Mouse (Mus musculus) heart, embryonic 11.5 days (tissue): ENCODE results near the gene Bsx. TPM values are rescaled to one million over a fixed set of nuclear protein-coding genes. Genes with fewer than 3 reads are reported as not detected.

Experiments
- ATAC-seq: fragments of 200-750 bp; cut with Nextera tagmentation; replicated peaks from 2 replicates; pipeline ENCODE4 v1.8.0; 2017; ENCODE audit warnings: moderate library complexity; ENCODE audit not compliant: insufficient number of reproducible peaks, low FRiP score, low TSS enrichment
- H3K27ac ChIP-seq: fragments of 300-500 bp; sonication (generic); 2 replicates; pipeline ENCODE4 v1.5.1; 2014; ENCODE audit warnings: mild to moderate bottlenecking, low read depth, low read length
- H3K27me3 ChIP-seq: fragments of 300-500 bp; sonication (generic); 2 replicates; pipeline ENCODE4 v1.6.1; 2014; ENCODE audit warnings: mild to moderate bottlenecking, low read length, mixed read lengths; ENCODE audit not compliant: control insufficient read depth, insufficient read depth
- H3K36me3 ChIP-seq: fragments of 300-500 bp; sonication (generic); 2 replicates; pipeline ENCODE4 v1.6.1; 2014; ENCODE audit warnings: mild to moderate bottlenecking, low read length, moderate library complexity, mixed read lengths; ENCODE audit not compliant: control insufficient read depth, insufficient read depth
- H3K4me1 ChIP-seq: fragments of 300-500 bp; sonication (generic); 2 replicates; pipeline ENCODE4 v1.6.1; 2014; ENCODE audit warnings: low read length; ENCODE audit not compliant: control insufficient read depth, insufficient read depth
- H3K4me2 ChIP-seq: fragments of 300-500 bp; sonication (generic); 2 replicates; pipeline ENCODE4 v1.6.1; 2014; ENCODE audit warnings: mild to moderate bottlenecking, moderate library complexity
- H3K4me3 ChIP-seq: fragments of 300-500 bp; sonication (generic); 2 replicates; pipeline ENCODE4 v1.5.1; 2014; ENCODE audit warnings: low read depth, low read length
- H3K9ac ChIP-seq: fragments of 300-500 bp; sonication (generic); 2 replicates; pipeline ENCODE4 v1.6.1; 2014; ENCODE audit warnings: mild to moderate bottlenecking, low read depth, low read length, moderate library complexity
- H3K9me3 ChIP-seq: fragments of 300-500 bp; sonication (generic); replicated peaks from 2 replicates; pipeline ENCODE4 v1.6.1; 2016; ENCODE audit warnings: low read length; ENCODE audit not compliant: control insufficient read depth
- WGBS: fragments of 180-500 bp; shearing (Covaris S2); extraction: QIAGEN DNeasy Blood & Tissue Kit; methylation state at CpG from one replicate; pipeline ENCODE4 v1.1.7; 2014; ENCODE audit not compliant: insufficient replicate concordance; 5-methylcytosine and 5-hydroxymethylcytosine counted together
- polyA plus RNA-seq: library from polyadenylated mRNA; unstranded; fragments of >200 nt; fragmentation: Nextera tagmentation; extraction: Ambion mirVana; gene quantifications from 2 replicates; pipeline ENCODE4 v1.2.1, GENCODE M21; 2014

Gene Bsx
- polyA plus RNA-seq, 1 experiment from 2014 or later: not detected

GRCm38 (mm10) chr9:40877146-40877880 is 3.4 kb downstream of the Bsx start:
- Histone ChIP-seq H3K4me3 (peak overlapping the region; percentile 26), H3K4me1 (peaks cover 6% of the 10 kb centered on the region; the same call in 1 of the 2 replicates), H3K9ac (no peak overlapping the region), H3K27ac (no peak overlapping the region), H3K4me2 (peak overlapping the region; percentile 57), H3K27me3 (peaks cover 97% of the 10 kb centered on the region), H3K9me3 (no peaks in the 10 kb centered on the region), H3K36me3 (no peaks in the 10 kb centered on the region)
- WGBS: 2% methylated on average over 42 of the region's 42 CpGs
- no peak for ATAC-seq

DNA sequence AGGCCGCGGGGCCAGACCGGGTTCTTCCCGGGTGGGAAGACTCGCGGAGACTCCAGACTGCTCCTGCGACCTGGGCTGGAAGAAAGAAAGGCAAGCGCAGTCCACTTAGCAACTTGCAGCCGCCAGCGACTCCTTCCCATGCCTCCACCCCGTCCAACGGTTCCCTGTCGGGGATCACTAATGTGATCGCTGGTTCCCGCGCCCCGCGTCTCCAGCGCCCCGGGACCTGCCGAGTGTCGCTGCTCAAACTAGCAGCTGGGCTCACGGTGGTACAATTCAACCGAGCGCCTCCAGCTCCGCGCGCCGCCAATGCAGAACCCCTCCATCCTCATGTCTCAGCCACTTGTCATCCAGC is 3.9 kb downstream of the Bsx start:
- Histone ChIP-seq H3K27ac (no peak overlapping the region), H3K4me3 (peak overlapping the region; percentile 26), H3K36me3 (no peaks in the 10 kb centered on the region), H3K9ac (no peak overlapping the region), H3K4me1 (peaks cover 6% of the 10 kb centered on the region; the same call in 1 of the 2 replicates), H3K4me2 (peak overlapping the region; percentile 57), H3K9me3 (no peaks in the 10 kb centered on the region), H3K27me3 (peaks cover 97% of the 10 kb centered on the region)
- no peak for ATAC-seq
- under 1% methylated on average over 29 of the region's 29 CpGs for WGBS

DNA sequence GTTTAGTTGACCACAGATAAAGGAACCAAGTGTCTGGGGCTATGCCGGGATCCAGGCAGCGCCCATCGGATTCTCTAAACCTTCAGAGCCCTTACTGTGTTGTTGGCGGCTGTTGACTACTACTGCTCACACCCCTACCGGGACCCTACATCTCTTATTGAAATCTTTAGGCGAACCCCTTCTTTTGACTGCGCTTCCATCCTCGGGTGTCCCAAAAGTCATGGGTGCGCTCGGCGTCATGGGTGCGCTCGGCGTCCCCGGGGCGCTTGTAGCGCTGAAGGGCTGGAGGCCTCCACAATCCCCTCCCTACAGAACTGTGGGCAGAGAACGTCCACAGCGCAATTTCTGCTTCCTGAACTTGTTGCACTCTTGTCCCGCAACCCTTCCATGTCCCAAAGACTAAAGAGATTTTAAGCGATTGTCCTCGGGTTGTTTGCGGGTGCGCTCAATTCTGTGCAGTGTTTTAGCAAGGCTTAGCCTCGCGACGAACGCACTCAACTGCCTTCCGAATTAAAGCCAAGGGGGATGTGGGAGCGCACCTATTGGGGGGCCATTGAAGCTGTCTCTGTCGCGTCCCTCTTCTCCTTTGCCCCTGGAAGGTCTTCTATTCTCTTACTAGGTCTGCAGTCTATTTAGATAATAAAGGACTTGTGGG is 4.5 kb downstream of the Bsx start:
- peak overlapping the region; percentile 57 for H3K4me2 ChIP-seq
- H3K36me3 ChIP-seq: no peaks in the 10 kb centered on the region
- no peak overlapping the region for H3K9ac ChIP-seq
- H3K27me3 ChIP-seq: peaks cover 96% of the 10 kb centered on the region
- no peaks in the 10 kb centered on the region for H3K9me3 ChIP-seq
- peaks cover 6% of the 10 kb centered on the region; the same call in 1 of the 2 replicates for H3K4me1 ChIP-seq
- no peak overlapping the region for H3K27ac ChIP-seq
- WGBS: under 1% methylated on average over 32 of the region's 32 CpGs
- no peak for ATAC-seq
- H3K4me3 ChIP-seq: peak overlapping the region; percentile 26; the same call in 1 of the 2 replicates

DNA sequence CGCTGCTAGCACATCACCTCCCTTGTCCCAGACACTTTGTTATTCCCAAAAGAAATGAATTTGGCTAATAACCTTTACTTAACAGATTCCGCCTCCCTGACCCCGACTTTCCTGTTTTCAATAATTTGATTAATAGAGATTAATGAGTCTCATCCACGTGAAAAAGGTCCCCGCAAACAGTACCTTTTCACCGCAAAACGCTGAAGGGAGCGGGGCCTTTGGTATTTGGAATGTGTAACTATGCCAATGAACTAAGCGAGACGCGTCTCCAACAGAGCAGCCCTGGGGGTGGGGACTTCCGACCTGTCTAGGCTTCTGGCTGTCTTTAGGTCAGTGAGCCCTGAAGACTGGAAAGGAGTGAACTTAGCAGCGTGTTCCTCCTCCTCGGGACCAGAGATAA is 5.1 kb downstream of the Bsx start:
- peaks cover 93% of the 10 kb centered on the region for H3K27me3 ChIP-seq
- no peaks in the 10 kb centered on the region for H3K9me3 ChIP-seq
- no peak for ATAC-seq
- H3K36me3 ChIP-seq: no peaks in the 10 kb centered on the region
- H3K4me2 ChIP-seq: no peak overlapping the region
- no peak overlapping the region for H3K9ac ChIP-seq
- WGBS: 1% methylated on average over 14 of the region's 14 CpGs
- H3K4me3 ChIP-seq: no peak overlapping the region
- no peak overlapping the region for H3K27ac ChIP-seq
- peaks cover 6% of the 10 kb centered on the region; the same call in 1 of the 2 replicates for H3K4me1 ChIP-seq

DNA sequence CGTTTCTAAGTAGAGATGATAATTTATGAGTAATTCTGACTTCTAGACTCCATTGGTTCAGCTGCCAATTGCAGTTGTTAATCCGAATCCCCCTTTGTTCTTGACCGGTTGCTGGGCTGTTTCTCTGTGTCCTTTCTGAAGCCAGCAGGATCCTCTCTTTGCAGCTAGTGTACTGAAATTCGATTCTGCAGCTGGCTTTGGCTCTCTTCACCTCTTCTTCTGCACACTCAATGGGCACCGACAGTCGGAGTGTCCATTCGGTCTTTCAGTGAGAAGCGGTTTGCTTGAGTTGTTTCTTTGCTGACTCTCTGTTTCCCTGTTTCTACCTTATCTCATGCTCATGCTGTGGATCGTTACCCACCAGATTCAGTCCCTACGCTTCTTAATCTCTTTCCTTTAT is 11.7 kb downstream of the Bsx start:
- no peak overlapping the region for H3K9ac ChIP-seq
- ATAC-seq: no peak
- no peaks in the 10 kb centered on the region for H3K36me3 ChIP-seq
- 46% methylated on average over 10 of the region's 10 CpGs for WGBS
- no peak overlapping the region for H3K27ac ChIP-seq
- H3K9me3 ChIP-seq: no peaks in the 10 kb centered on the region
- H3K4me3 ChIP-seq: no peak overlapping the region
- no peaks in the 10 kb centered on the region for H3K4me1 ChIP-seq
- peaks cover 57% of the 10 kb centered on the region for H3K27me3 ChIP-seq
- H3K4me2 ChIP-seq: no peak overlapping the region

DNA sequence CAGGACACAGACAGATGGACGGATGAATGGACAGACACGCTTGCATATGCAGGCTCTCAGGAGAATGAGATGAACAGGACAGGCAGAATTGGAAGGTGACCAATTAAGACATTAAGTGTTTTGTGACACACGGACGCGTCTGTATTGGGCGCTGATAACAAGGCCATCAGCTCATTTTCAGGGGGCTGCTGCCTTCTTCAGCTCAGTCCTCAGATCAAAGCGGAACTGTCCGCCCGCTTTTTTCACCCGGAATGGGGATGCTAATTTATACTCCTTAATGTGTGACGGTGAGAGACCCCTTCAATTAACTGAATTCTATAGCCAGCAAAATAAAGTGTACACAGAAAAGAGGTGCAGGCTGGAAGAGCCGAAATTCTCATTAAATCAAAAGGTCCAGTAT is 15.5 kb downstream of the Bsx start:
- H3K27ac ChIP-seq: no peak overlapping the region
- no peak overlapping the region for H3K4me2 ChIP-seq
- H3K4me3 ChIP-seq: no peak overlapping the region
- no peak overlapping the region for H3K9ac ChIP-seq
- WGBS: 44% methylated on average over 12 of the region's 12 CpGs
- H3K4me1 ChIP-seq: no peaks in the 10 kb centered on the region
- H3K36me3 ChIP-seq: no peaks in the 10 kb centered on the region
- peaks cover 30% of the 10 kb centered on the region for H3K27me3 ChIP-seq
- no peaks in the 10 kb centered on the region for H3K9me3 ChIP-seq
- ATAC-seq: no peak

DNA sequence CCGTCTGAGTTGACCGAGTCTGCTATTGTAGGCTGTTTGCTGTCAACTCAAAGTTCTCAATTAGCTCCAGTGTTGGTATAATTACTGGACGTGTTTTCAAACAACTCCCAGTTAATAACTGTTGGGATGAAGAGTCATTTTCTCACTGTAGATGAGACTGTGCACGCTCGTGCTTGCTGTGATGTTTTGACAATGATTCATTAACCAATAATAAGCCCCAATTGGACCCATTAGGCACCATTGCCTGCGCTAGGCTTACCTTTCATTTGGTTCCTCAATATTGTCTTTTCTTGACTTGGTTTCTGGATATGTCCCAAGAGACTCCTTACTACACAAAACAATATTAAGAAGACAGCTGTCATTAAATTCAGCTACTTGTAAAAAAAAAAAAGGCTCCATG is 18.5 kb downstream of the Bsx start:
- no peak for ATAC-seq
- Histone ChIP-seq H3K9me3 (no peaks in the 10 kb centered on the region), H3K4me3 (no peak overlapping the region), H3K4me1 (no peaks in the 10 kb centered on the region), H3K27me3 (peaks cover 14% of the 10 kb centered on the region; the same call in 1 of the 2 replicates), H3K4me2 (no peak overlapping the region), H3K9ac (no peak overlapping the region), H3K36me3 (no peaks in the 10 kb centered on the region), H3K27ac (no peak overlapping the region)
- WGBS: 76% methylated on average over 6 of the region's 6 CpGs

DNA sequence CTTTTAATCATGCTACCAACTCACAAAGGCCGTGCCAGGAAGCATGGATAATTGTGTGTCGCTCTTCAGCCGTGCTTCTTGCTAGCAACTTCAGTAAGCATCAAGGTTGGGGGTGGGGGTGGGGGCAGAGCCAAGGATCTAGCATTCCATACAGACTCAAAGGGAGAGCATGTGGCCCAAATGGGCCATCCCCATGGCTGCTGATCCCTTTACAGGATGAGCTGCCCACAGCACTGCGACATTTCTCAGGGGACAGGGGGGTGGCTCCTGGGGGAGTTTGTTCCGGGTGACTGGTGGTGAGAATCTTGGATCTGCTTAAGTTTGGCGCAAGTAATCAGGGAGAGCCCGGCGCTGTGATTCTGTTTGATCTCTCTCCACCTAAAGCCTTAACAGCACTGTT is 33.5 kb downstream of the Bsx start:
- WGBS: 28% methylated on average over 8 of the region's 8 CpGs
- H3K4me3 ChIP-seq: no peak overlapping the region

More for the DNA sequence above, 33.5 kb downstream of the Bsx start:
- no peaks in the 10 kb centered on the region for H3K4me1 ChIP-seq
- no peak for ATAC-seq
- H3K27ac ChIP-seq: no peak overlapping the region
- H3K4me2 ChIP-seq: no peak overlapping the region
- H3K36me3 ChIP-seq: no peaks in the 10 kb centered on the region
- H3K9ac ChIP-seq: no peak overlapping the region
- H3K9me3 ChIP-seq: no peaks in the 10 kb centered on the region
- no peaks in the 10 kb centered on the region for H3K27me3 ChIP-seq
